Mouse (Mus musculus): ENCODE results near the gene Ednra. TPM values are rescaled to one million over a fixed set of nuclear protein-coding genes. Genes with fewer than 3 reads are reported as not detected.

Gene Ednra
- polyA plus RNA-seq, 1 experiment from 2014 or later: 8.4 TPM

DNA sequence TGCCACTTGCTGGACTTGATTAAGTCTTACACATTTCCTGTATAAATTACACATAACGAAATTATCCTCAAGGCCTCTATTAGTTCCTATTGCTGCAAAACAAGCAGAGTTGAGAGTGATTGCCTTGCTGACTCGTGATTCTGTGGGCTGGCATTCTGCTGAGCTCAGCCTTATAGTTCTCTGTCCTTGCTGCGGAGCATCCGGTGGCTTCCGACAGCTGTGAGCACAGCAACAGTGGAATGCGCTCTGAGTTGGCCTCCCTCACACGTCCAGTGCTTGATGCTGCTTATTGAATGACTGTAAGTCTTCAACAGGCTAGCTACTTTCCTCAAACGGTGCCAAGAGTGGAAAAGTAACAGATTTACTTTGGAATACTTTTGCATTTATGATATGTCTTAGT, 40.0 kb upstream of the Ednra start:
- 38% methylated on average over 8 of the region's 8 CpGs for WGBS
- no peaks in the 10 kb centered on the region for H3K9me3 ChIP-seq (ENCODE audit: control insufficient read depth)

DNA sequence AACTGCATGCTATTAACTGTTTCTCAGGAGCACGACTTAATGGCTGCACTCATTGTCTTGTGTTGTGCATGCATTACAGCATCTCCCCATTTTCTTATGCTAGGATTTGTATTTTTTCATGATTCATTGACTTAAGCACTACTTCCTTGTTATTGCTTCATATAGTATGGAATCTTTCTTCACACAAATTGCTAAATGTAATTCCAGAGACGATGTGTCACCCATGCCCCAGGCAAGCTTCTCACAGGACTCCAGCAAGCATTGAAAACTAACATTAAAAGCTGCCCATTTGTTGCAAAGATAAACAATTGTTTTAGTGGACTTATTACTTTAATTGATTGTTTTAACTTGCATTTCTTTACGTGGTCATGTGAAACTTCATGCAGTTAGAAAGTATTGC, 38.7 kb upstream of the Ednra start:
- Histone ChIP-seq H3K4me2 (replicated peaks; ENCODE audit: low read depth) (no peak overlapping the region), H3K9ac (ENCODE audit: low read depth, low read length) (no peak overlapping the region), H3K4me3 (ENCODE audit: low read depth, low read length) (no peak overlapping the region), H3K27me3 (replicated peaks; ENCODE audit: control insufficient read depth, insufficient read depth, low read length) (no peaks in the 10 kb centered on the region), H3K36me3 (ENCODE audit: control insufficient read depth, insufficient read depth) (no peaks in the 10 kb centered on the region), H3K27ac (ENCODE audit: low read depth, low read length) (no peak overlapping the region), H3K4me1 (replicated peaks; ENCODE audit: control insufficient read depth, insufficient read depth, low read length) (no peaks in the 10 kb centered on the region), H3K9me3 (ENCODE audit: control insufficient read depth) (no peaks in the 10 kb centered on the region)
- WGBS: 68% methylated on average over 3 of the region's 3 CpGs
- ATAC-seq: no peak
- TF ChIP-seq CTCF (IDR thresholded peaks at IDR 0.05; ENCODE audit: low read depth): no peak

More for the DNA sequence above, 40.0 kb upstream of the Ednra start:
- no peak for TF ChIP-seq CTCF (IDR thresholded peaks at IDR 0.05; ENCODE audit: low read depth)
- Histone ChIP-seq H3K4me3 (ENCODE audit: low read depth, low read length) (no peak overlapping the region), H3K4me2 (replicated peaks; ENCODE audit: low read depth) (no peak overlapping the region), H3K36me3 (ENCODE audit: control insufficient read depth, insufficient read depth) (no peaks in the 10 kb centered on the region), H3K9ac (ENCODE audit: low read depth, low read length) (no peak overlapping the region), H3K27me3 (replicated peaks; ENCODE audit: control insufficient read depth, insufficient read depth, low read length) (no peaks in the 10 kb centered on the region), H3K27ac (ENCODE audit: low read depth, low read length) (no peak overlapping the region), H3K4me1 (replicated peaks; ENCODE audit: control insufficient read depth, insufficient read depth, low read length) (no peaks in the 10 kb centered on the region)
- no peak for ATAC-seq

DNA sequence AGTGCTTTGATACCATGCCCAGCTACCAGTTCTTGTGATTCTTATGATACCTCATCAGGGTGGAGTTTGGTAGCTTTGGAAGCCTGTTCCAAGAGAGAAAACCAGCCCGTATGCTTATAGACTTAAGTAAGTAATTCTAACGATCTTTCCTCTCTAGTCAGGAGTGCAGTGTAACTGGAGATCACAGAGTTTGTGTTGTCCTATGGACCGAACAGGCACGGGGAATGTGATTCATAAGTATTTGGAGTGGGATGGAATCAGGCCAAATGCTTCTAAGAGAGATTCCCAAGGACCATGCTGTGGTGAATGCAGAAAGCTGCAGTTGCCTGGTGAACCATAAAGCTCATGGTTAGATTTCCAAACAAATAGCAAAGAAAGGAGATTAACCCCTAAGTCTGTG, 31.2 kb upstream of the Ednra start:
- Histone ChIP-seq H3K4me3 (ENCODE audit: low read depth, low read length) (no peak overlapping the region), H3K27ac (ENCODE audit: low read depth, low read length) (no peak overlapping the region), H3K9me3 (ENCODE audit: control insufficient read depth) (no peaks in the 10 kb centered on the region), H3K4me1 (replicated peaks; ENCODE audit: control insufficient read depth, insufficient read depth, low read length) (no peaks in the 10 kb centered on the region), H3K4me2 (replicated peaks; ENCODE audit: low read depth) (no peak overlapping the region), H3K36me3 (ENCODE audit: control insufficient read depth, insufficient read depth) (no peaks in the 10 kb centered on the region), H3K9ac (ENCODE audit: low read depth, low read length) (no peak overlapping the region), H3K27me3 (replicated peaks; ENCODE audit: control insufficient read depth, insufficient read depth, low read length) (no peaks in the 10 kb centered on the region)
- no peak for ATAC-seq
- no peak for TF ChIP-seq CTCF (IDR thresholded peaks at IDR 0.05; ENCODE audit: low read depth)
- WGBS: 49% methylated on average over 4 of the region's 4 CpGs

GRCm38 (mm10) chr8:77753796-77754195, 29.5 kb upstream of the Ednra start:
- H3K27me3 ChIP-seq (replicated peaks; ENCODE audit: control insufficient read depth, insufficient read depth, low read length): no peaks in the 10 kb centered on the region
- no peaks in the 10 kb centered on the region for H3K9me3 ChIP-seq (ENCODE audit: control insufficient read depth)
- H3K4me1 ChIP-seq (replicated peaks; ENCODE audit: control insufficient read depth, insufficient read depth, low read length): no peaks in the 10 kb centered on the region
- TF ChIP-seq CTCF (IDR thresholded peaks at IDR 0.05; ENCODE audit: low read depth): no peak
- H3K4me2 ChIP-seq (replicated peaks; ENCODE audit: low read depth): no peak overlapping the region
- no peak overlapping the region for H3K4me3 ChIP-seq (ENCODE audit: low read depth, low read length)
- H3K36me3 ChIP-seq (ENCODE audit: control insufficient read depth, insufficient read depth): no peaks in the 10 kb centered on the region
- no peak overlapping the region for H3K9ac ChIP-seq (ENCODE audit: low read depth, low read length)
- WGBS: 86% methylated on average over 5 of the region's 5 CpGs
- no peak overlapping the region for H3K27ac ChIP-seq (ENCODE audit: low read depth, low read length)
- ATAC-seq: no peak

DNA sequence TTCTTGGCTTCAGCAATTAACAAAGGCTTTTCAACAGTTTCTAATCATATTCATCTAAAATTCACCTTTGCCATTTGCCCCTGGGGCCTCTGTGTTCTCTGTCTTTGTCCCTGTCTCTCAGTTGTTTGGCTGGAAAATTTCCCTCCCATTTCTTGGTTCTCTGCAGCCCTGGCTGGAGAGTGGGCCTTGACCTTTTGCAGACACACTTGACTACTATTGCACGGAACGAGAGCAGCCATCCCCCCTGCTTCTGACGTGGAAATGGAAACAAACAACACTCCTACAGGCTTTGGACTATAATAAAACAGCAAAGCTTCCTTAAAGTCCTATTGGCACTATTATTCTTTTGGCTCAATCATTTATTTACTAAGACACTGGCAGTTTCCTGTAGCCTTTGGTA, 27.8 kb upstream of the Ednra start:
- no peaks in the 10 kb centered on the region for H3K9me3 ChIP-seq (ENCODE audit: control insufficient read depth)
- 49% methylated on average over 3 of the region's 3 CpGs for WGBS

DNA sequence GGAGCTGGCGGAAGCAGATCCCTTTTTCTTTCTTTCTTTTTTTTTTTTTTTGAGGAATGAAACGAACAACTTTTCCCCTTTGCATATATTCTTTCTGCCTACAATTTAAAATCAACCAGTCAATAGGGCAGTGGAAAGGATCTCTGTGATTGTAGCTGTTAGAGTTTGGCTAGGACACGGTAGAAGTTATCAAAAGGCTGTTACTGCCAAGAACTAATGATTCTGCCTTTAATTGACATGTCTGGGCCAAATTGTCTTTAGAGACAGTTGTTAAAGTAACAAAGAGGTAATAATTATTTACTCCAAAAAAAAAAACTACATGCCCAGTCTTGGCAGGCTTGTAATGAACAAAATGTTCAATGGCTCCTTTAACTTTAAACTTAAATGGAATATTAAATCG, 26.1 kb upstream of the Ednra start:
- H3K9ac ChIP-seq (ENCODE audit: low read depth, low read length): no peak overlapping the region
- H3K27me3 ChIP-seq (replicated peaks; ENCODE audit: control insufficient read depth, insufficient read depth, low read length): no peaks in the 10 kb centered on the region
- no peak overlapping the region for H3K4me2 ChIP-seq (replicated peaks; ENCODE audit: low read depth)
- H3K4me1 ChIP-seq (replicated peaks; ENCODE audit: control insufficient read depth, insufficient read depth, low read length): no peaks in the 10 kb centered on the region
- ATAC-seq: no peak
- TF ChIP-seq CTCF (IDR thresholded peaks at IDR 0.05; ENCODE audit: low read depth): no peak
- H3K4me3 ChIP-seq (ENCODE audit: low read depth, low read length): no peak overlapping the region
- no peaks in the 10 kb centered on the region for H3K36me3 ChIP-seq (ENCODE audit: control insufficient read depth, insufficient read depth)
- 69% methylated on average over 4 of the region's 4 CpGs for WGBS
- H3K27ac ChIP-seq (ENCODE audit: low read depth, low read length): no peak overlapping the region
- no peaks in the 10 kb centered on the region for H3K9me3 ChIP-seq (ENCODE audit: control insufficient read depth)

More for the DNA sequence above, 27.8 kb upstream of the Ednra start:
- no peak overlapping the region for H3K9ac ChIP-seq (ENCODE audit: low read depth, low read length)
- H3K4me1 ChIP-seq (replicated peaks; ENCODE audit: control insufficient read depth, insufficient read depth, low read length): no peaks in the 10 kb centered on the region
- H3K36me3 ChIP-seq (ENCODE audit: control insufficient read depth, insufficient read depth): no peaks in the 10 kb centered on the region
- ATAC-seq: no peak
- H3K27me3 ChIP-seq (replicated peaks; ENCODE audit: control insufficient read depth, insufficient read depth, low read length): no peaks in the 10 kb centered on the region
- TF ChIP-seq CTCF (IDR thresholded peaks at IDR 0.05; ENCODE audit: low read depth): no peak
- no peak overlapping the region for H3K27ac ChIP-seq (ENCODE audit: low read depth, low read length)
- H3K4me2 ChIP-seq (replicated peaks; ENCODE audit: low read depth): no peak overlapping the region
- no peak overlapping the region for H3K4me3 ChIP-seq (ENCODE audit: low read depth, low read length)

DNA sequence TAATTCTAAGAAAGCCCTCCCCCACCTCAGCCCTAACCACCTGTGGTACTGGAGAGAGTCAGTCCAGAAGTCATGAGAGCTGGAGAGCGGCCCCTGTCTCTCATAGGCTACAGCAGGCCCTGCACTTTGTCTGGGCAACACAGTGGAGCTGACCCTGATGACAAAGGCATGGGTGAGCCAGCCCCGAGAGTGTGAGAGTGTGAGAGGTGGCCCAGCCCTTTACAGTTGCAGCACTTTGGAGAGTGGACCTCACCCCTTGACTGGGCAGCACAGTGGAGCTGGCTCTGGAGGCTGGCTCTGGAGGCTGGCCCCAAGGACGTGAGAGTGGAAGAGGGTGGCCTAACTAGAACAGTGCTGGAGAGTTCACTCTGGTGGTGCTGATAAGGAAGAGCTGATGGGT, 20.2 kb upstream of the Ednra start:
- WGBS: 86% methylated on average over 3 of the region's 3 CpGs
- H3K9me3 ChIP-seq (ENCODE audit: control insufficient read depth): no peaks in the 10 kb centered on the region
- no peak overlapping the region for H3K9ac ChIP-seq (ENCODE audit: low read depth, low read length)
- no peak overlapping the region for H3K27ac ChIP-seq (ENCODE audit: low read depth, low read length)
- H3K27me3 ChIP-seq (replicated peaks; ENCODE audit: control insufficient read depth, insufficient read depth, low read length): no peaks in the 10 kb centered on the region
- no peak overlapping the region for H3K4me3 ChIP-seq (ENCODE audit: low read depth, low read length)
- TF ChIP-seq CTCF (IDR thresholded peaks at IDR 0.05; ENCODE audit: low read depth): no peak
- ATAC-seq: no peak
- no peaks in the 10 kb centered on the region for H3K4me1 ChIP-seq (replicated peaks; ENCODE audit: control insufficient read depth, insufficient read depth, low read length)
- H3K4me2 ChIP-seq (replicated peaks; ENCODE audit: low read depth): no peak overlapping the region
- H3K36me3 ChIP-seq (ENCODE audit: control insufficient read depth, insufficient read depth): no peaks in the 10 kb centered on the region
